Mouse (Mus musculus) intestine, postnatal 0 days (tissue): ENCODE results near the gene Hspa12b. TPM values are rescaled to one million over a fixed set of nuclear protein-coding genes. Genes with fewer than 3 reads are reported as not detected.

Experiments used
- ATAC-seq: fragments of 200-750 bp; cut with Nextera tagmentation; 2 replicates; pipeline ENCODE4 v1.8.0; 2017; ENCODE audit warnings: mild to moderate bottlenecking, moderate TSS enrichment, moderate library complexity
- H3K27ac ChIP-seq: fragments of 300-500 bp; sonication (generic); 2 replicates; pipeline ENCODE4 v1.5.1; 2014; ENCODE audit warnings: mild to moderate bottlenecking, low read depth, low read length, moderate library complexity
- H3K27me3 ChIP-seq: fragments of 300-500 bp; sonication (generic); replicated peaks from 2 replicates; pipeline ENCODE4 v1.6.1; 2014; ENCODE audit warnings: low read length, mixed read lengths; ENCODE audit not compliant: control insufficient read depth, insufficient read depth
- H3K36me3 ChIP-seq: fragments of 300-500 bp; sonication (generic); 2 replicates; pipeline ENCODE4 v1.6.1; 2014; ENCODE audit warnings: mild to moderate bottlenecking, moderate library complexity; ENCODE audit not compliant: control insufficient read depth, insufficient read depth
- H3K4me1 ChIP-seq: fragments of 300-500 bp; sonication (generic); replicated peaks from 2 replicates; pipeline ENCODE4 v1.6.1; 2014; ENCODE audit warnings: antibody characterized with exemption, low read length, mixed read lengths; ENCODE audit not compliant: control insufficient read depth, insufficient read depth
- H3K4me2 ChIP-seq: fragments of 300-500 bp; sonication (generic); replicated peaks from 2 replicates; pipeline ENCODE4 v1.6.1; 2014; ENCODE audit warnings: low read depth, mild to moderate bottlenecking, moderate library complexity
- H3K4me3 ChIP-seq: fragments of 300-500 bp; sonication (generic); 2 replicates; pipeline ENCODE4 v1.5.1; 2014; ENCODE audit warnings: low read depth, low read length
- H3K9ac ChIP-seq: fragments of 300-500 bp; sonication (generic); 2 replicates; pipeline ENCODE4 v1.6.1; 2014; ENCODE audit warnings: mild to moderate bottlenecking, low read depth, low read length
- H3K9me3 ChIP-seq: fragments of 300-500 bp; sonication (generic); 2 replicates; pipeline ENCODE4 v1.6.1; 2016; ENCODE audit warnings: mixed run types; ENCODE audit not compliant: control insufficient read depth
- CTCF ChIP-seq: sonication (generic); IDR thresholded peaks from 2 replicates; pipeline ENCODE4 v1.5.1; 2016; ENCODE audit warnings: low read depth, mild to moderate bottlenecking, control low read depth, antibody characterized with exemption, moderate library complexity
- WGBS: fragments of 180-500 bp; shearing (Covaris S2); extraction: QIAGEN DNeasy Blood & Tissue Kit; methylation state at CpG from one replicate; pipeline ENCODE4 v1.1.7; 2014; 5-methylcytosine and 5-hydroxymethylcytosine counted together
- polyA plus RNA-seq: library from polyadenylated mRNA; unstranded; fragments of >200 nt; fragmentation: Nextera tagmentation; extraction: Ambion mirVana; gene quantifications from 2 replicates; pipeline ENCODE4 v1.2.1, GENCODE M21; 2015

The Hspa12b gene
- polyA plus RNA-seq, 1 experiment from 2014 or later, result 2.3 TPM

GRCm38 (mm10) chr2:131125964-131126815 lies 890 bp upstream of the Hspa12b start:
- no peak overlapping the region for H3K27ac ChIP-seq
- ATAC-seq, result no peak
- no peak overlapping the region for H3K4me3 ChIP-seq
- H3K36me3 ChIP-seq, result no peaks in the 10 kb centered on the region
- TF ChIP-seq CTCF, result no peak
- no peak overlapping the region for H3K4me2 ChIP-seq
- peaks cover 7% of the 10 kb centered on the region; the same call in 1 of the 2 replicates for H3K4me1 ChIP-seq
- H3K27me3 ChIP-seq, result no peaks in the 10 kb centered on the region
- WGBS, result 72% methylated on average over 9 of the region's 9 CpGs
- no peaks in the 10 kb centered on the region for H3K9me3 ChIP-seq
- no peak overlapping the region for H3K9ac ChIP-seq

- 76% methylated on average over 5 of the region's 5 CpGs for WGBS
- no peak overlapping the region for H3K9ac ChIP-seq
- no peaks in the 10 kb centered on the region for H3K36me3 ChIP-seq
- H3K4me2 ChIP-seq, result peak overlapping the region; percentile 74; the same call in 1 of the 2 replicates
- peak overlapping the region; percentile 45 for H3K4me3 ChIP-seq
- no peaks in the 10 kb centered on the region for H3K27me3 ChIP-seq
- no peaks in the 10 kb centered on the region for H3K9me3 ChIP-seq
- no peak for ATAC-seq
- H3K27ac ChIP-seq, result no peak overlapping the region
- H3K4me1 ChIP-seq, result peaks cover 7% of the 10 kb centered on the region; the same call in 1 of the 2 replicates
- no peak for TF ChIP-seq CTCF
Observed at GRCm38 (mm10) chr2:131128211-131128610, 1.1 kb downstream of the Hspa12b start.

- no peaks in the 10 kb centered on the region for H3K27me3 ChIP-seq
- peaks cover 7% of the 10 kb centered on the region; the same call in 1 of the 2 replicates for H3K4me1 ChIP-seq
- no peak overlapping the region for H3K4me3 ChIP-seq
- no peak for ATAC-seq
- H3K4me2 ChIP-seq, result 0 out of 2 replicates have a peak overlapping the region, but pooled peaks have one; percentile 14
- H3K27ac ChIP-seq, result no peak overlapping the region
- no peaks in the 10 kb centered on the region for H3K36me3 ChIP-seq
- TF ChIP-seq CTCF, result no peak
- no peaks in the 10 kb centered on the region for H3K9me3 ChIP-seq
- WGBS, result 72% methylated on average over 3 of the region's 3 CpGs
- H3K9ac ChIP-seq, result no peak overlapping the region
Observed at GRCm38 (mm10) chr2:131128636-131129157, 1.6 kb downstream of the Hspa12b start.

- 34% methylated on average over 5 of the region's 5 CpGs for WGBS
- no peak for TF ChIP-seq CTCF
- no peak overlapping the region; the same call in 1 of the 2 replicates for H3K4me2 ChIP-seq
- H3K36me3 ChIP-seq, result no peaks in the 10 kb centered on the region
- H3K9ac ChIP-seq, result no peak overlapping the region
- ATAC-seq, result no peak
- no peaks in the 10 kb centered on the region for H3K9me3 ChIP-seq
- H3K4me1 ChIP-seq, result peaks cover 7% of the 10 kb centered on the region; the same call in 1 of the 2 replicates
- no peak overlapping the region for H3K4me3 ChIP-seq
- H3K27ac ChIP-seq, result no peak overlapping the region
- H3K27me3 ChIP-seq, result no peaks in the 10 kb centered on the region
Observed at GRCm38 (mm10) chr2:131129836-131130235, 2.8 kb downstream of the Hspa12b start.

- 69% methylated on average over 2 of the region's 2 CpGs for WGBS
- Histone ChIP-seq H3K36me3 (no peaks in the 10 kb centered on the region), H3K27me3 (no peaks in the 10 kb centered on the region), H3K4me2 (no peak overlapping the region), H3K4me3 (no peak overlapping the region), H3K9me3 (no peaks in the 10 kb centered on the region), H3K9ac (no peak overlapping the region), H3K4me1 (peaks cover 7% of the 10 kb centered on the region; the same call in 1 of the 2 replicates), H3K27ac (no peak overlapping the region)
- no peak for ATAC-seq
- no peak for TF ChIP-seq CTCF
Observed at GRCm38 (mm10) chr2:131130849-131131248, 3.8 kb downstream of the Hspa12b start.

- TF ChIP-seq CTCF, result no peak
Observed at GRCm38 (mm10) chr2:131132111-131132888, 5.2 kb downstream of the Hspa12b start.

More at GRCm38 (mm10) chr2:131132111-131132888, 5.2 kb downstream of the Hspa12b start:
- no peaks in the 10 kb centered on the region for H3K27me3 ChIP-seq
- ATAC-seq, result no peak
- no peaks in the 10 kb centered on the region for H3K36me3 ChIP-seq
- WGBS, result 81% methylated on average over 10 of the region's 10 CpGs
- H3K4me3 ChIP-seq, result no peak overlapping the region
- H3K4me2 ChIP-seq, result no peak overlapping the region
- no peaks in the 10 kb centered on the region for H3K9me3 ChIP-seq
- H3K4me1 ChIP-seq, result peaks cover 6% of the 10 kb centered on the region; the same call in 1 of the 2 replicates
- no peak overlapping the region for H3K27ac ChIP-seq
- no peak overlapping the region for H3K9ac ChIP-seq
